Mouse (Mus musculus): ENCODE results near the gene Ankfn1. TPM values are rescaled to one million over a fixed set of nuclear protein-coding genes. Genes with fewer than 3 reads are reported as not detected.

Gene Ankfn1
- total RNA-seq, 1 experiment from 2014 or later: not detected

- ATAC-seq (ENCODE audit: extremely low read depth, insufficient number of reproducible peaks, low FRiP score, poor library complexity, severe bottlenecking): no peak
These were observed 270.7 kb downstream of the Ankfn1 start for GRCm38 (mm10) chr11:89506595-89507245.

DNA sequence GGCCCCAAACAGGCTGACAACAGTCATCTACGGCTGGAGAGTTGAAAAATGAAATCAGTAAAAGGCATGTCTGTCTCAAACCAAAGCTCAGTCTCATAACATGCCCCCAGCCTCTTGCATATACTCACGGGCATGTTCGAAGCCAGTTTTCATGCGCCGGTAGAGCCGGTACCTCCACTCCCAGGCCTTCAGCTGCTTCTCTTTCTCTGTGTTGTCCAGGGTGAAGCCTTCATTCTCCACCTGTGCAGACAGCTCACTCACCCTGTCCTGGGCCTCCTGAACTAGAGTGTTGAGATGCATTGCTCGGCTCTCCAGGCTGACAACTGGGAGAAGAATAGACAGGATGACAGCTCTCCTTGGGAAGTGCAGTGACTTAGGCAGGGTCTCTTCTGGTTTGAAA lies 272.4 kb downstream of the Ankfn1 start:
- no peak for ATAC-seq (ENCODE audit: extremely low read depth, insufficient number of reproducible peaks, low FRiP score, poor library complexity, severe bottlenecking)

DNA sequence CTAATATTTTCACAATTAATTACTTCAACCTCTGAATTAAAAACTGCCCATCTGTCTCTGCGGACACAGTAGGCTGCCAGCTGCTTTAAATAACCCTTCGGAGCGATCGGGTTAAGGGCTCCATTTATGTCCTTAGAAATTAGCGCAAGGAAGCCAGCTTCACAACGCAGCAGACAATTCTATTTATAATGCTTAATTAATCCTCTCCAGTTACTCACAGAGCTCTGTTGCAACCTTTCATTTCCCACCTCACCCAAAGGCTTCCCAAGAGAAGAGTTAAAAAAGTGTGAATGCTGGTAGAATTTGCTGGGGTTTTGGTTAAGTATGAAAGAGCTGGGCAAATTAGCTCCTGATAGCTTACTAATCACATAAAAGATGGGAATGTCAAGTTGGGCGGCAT lies 275.7 kb downstream of the Ankfn1 start:
- ATAC-seq (ENCODE audit: extremely low read depth, insufficient number of reproducible peaks, low FRiP score, poor library complexity, severe bottlenecking): no peak

DNA sequence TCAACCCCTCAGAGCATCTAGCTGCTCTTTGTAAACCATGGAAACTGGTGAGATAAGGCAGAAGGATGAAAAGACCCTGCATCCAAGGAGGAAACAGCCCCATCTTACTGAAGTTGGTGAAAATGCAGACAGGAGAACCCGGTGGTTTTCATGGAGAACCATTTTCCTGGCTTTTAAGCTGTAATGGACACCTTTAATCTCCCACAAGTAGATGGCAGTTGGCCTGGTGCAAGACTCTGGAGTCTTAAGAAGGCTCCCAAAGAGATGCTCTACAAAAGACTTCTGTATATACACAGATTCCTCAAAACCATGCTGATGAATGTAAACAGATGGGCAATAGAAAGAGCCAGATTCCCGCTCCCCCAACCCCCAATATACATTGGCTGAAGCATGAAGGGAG lies 276.5 kb downstream of the Ankfn1 start:
- ATAC-seq (ENCODE audit: extremely low read depth, insufficient number of reproducible peaks, low FRiP score, poor library complexity, severe bottlenecking): no peak

GRCm38 (mm10) chr11:89481084-89481483 lies 296.4 kb downstream of the Ankfn1 start:
- no peak for ATAC-seq (ENCODE audit: extremely low read depth, insufficient number of reproducible peaks, low FRiP score, poor library complexity, severe bottlenecking)

DNA sequence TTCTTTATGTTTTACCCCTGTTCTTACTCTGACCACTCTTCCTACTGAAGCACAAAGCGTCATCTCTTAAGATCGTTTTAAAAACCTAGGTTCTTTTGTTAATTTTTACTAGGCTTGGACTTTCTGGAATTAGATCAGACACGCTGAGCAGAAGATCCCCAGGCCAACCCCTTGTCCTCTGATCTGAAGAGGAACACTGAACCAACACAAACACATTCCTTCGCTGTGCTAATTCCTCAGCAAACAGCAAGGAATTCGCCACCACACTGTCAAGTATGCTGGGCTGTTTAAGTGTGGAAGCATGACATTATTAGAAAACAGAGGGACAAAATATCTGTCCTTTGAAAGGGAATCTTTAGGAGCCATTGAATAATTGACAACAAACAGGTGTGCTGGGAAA lies 300.5 kb downstream of the Ankfn1 start:
- ATAC-seq (ENCODE audit: extremely low read depth, insufficient number of reproducible peaks, low FRiP score, poor library complexity, severe bottlenecking): no peak

DNA sequence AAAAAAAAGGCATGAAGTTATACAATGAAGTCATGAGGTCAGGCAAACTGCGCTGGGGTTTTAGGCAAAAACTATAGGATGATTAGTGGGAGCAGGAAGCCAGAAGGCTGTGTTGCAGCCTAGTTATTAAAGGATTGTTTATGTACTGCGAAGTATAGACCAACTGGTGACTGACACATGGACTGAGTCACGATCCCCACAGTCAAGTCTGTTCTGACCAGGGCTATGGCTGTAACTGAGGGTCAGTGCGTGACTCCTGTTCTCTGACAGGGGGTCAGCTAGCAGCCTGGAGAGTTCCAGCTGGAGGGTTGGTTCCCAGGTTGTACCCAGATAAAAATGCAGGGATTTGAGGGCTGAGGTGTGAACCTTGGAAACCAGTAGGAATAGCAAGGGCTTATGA lies 301.4 kb downstream of the Ankfn1 start:
- ATAC-seq (ENCODE audit: extremely low read depth, insufficient number of reproducible peaks, low FRiP score, poor library complexity, severe bottlenecking): no peak

DNA sequence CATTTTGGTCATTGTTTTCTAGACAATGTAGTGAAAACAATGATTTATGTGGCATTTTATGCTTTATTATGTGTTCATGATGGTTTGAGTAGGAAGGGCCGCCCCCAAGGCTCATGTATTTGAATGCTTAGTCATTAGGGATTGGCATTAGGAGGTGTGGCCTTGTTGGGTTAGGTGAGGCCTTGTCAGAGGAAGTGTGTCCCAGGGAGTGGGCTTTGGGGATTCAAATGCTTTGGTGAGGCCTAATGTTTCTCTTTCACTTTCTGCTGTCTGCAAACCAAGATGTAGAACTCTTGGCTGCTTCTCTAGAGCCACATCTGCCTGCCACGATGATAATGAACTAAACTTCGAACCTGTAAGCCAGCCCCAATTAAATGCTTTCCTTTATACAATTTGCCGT lies 304.6 kb downstream of the Ankfn1 start:
- ATAC-seq (ENCODE audit: extremely low read depth, insufficient number of reproducible peaks, low FRiP score, poor library complexity, severe bottlenecking): no peak

GRCm38 (mm10) chr11:89465381-89465780 lies 312.1 kb downstream of the Ankfn1 start:
- ATAC-seq (ENCODE audit: extremely low read depth, insufficient number of reproducible peaks, low FRiP score, poor library complexity, severe bottlenecking): no peak

DNA sequence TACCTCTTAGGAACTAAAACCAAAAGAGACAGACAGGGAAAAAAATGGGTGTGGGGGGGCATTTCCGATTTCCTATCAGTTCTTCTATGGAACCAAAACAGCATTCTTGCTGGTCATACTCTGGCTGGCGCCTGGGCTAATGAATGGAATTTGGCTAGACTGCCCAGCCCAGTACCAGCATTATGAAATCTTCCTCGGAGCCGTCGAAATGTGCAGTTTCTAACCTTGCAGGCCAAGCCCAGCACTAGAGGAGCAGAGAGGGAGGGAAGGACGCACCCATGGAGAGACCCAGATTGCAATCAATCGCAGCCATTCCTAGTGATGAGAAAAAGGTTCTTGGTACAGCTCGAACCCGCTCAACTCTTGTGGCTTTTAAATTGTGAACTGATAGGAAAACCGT lies 315.2 kb downstream of the Ankfn1 start:
- no peak for ATAC-seq (ENCODE audit: extremely low read depth, insufficient number of reproducible peaks, low FRiP score, poor library complexity, severe bottlenecking)

DNA sequence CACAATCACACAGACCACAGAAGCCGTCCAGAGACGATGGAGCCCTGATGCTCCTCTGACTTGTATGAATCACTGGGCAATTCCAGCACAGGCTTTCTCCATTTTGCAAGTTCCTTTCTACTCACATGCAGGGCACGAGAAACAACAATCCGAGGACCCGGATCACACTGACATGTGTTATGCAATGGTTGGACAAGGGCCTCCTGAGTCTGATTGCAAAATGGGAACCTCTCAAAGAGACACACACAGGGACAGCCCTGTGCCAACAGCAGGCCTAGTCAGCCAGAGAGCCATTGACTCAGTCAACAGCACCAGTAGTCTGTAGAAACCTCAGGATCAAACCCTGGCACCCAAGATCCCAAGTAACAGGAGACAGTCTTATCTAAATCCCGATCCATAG lies 318.0 kb downstream of the Ankfn1 start:
- no peak for ATAC-seq (ENCODE audit: extremely low read depth, insufficient number of reproducible peaks, low FRiP score, poor library complexity, severe bottlenecking)

DNA sequence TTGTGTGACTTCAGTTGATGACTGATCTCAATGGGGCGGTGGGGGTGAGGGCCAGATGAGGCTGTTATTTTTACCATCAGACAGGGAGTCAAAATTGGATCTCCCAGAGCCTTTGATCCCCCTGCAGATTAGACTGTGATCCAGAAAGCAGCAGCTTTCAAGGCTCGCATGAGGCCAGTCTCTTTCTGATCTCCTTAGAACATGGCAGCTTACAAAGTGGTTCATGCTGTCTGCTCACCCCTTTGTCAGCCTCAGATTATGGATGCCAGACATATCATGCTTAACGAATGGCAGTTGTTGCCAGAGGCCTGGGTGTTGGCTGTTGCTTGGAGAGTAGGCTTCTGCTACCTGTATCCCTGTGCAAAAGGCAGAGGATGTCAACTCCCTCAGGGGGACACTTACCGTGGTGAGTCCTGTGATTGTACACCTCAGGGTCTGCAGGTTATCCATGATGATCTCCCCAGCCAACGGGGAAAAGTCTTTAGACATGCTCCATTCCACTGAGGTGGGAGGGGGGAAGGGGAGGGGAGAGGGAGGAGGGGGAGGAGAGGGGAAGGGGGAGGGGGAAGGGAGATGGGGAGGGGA lies 321.7 kb downstream of the Ankfn1 start:
- ATAC-seq (ENCODE audit: extremely low read depth, insufficient number of reproducible peaks, low FRiP score, poor library complexity, severe bottlenecking): no peak

DNA sequence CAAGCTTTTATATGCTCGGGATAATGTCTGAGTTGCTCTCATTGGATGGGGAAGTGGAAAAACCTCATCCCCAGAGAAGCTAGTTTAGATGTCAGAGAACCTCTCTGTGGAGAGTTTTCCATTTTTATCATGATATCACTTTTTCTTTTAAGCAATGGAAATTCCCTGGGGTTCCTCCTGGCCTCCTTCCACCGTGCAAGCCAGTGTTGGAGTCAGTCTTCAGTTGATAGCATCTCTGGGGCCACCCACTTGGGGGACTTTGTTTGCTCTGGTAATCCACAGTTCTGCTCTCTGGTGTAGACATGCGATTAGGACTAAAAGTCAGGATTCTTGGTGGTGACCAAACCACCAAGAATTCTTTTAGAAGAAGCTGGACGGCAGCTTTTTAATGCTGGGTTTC lies 322.8 kb downstream of the Ankfn1 start:
- ATAC-seq (ENCODE audit: extremely low read depth, insufficient number of reproducible peaks, low FRiP score, poor library complexity, severe bottlenecking): no peak

DNA sequence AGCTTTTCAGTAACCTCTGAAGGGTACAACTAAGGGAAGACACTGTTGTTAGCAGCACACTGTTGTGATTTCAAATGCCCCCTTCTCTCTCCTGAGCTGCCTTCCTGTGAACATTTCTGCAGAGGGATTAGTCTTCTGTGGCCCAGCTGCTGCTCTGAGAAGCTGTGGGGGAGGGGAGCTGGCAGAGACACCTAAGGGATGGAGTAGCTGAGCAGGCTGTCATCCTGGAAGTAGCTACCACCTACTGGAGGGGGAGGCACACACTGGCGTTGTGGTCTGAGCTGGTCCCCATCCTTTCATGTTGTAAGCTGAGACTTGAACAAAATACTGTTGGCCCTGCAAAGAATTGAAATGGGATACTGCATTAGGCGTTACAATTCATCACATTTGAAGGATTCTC lies 324.6 kb downstream of the Ankfn1 start:
- ATAC-seq (ENCODE audit: extremely low read depth, insufficient number of reproducible peaks, low FRiP score, poor library complexity, severe bottlenecking): no peak

DNA sequence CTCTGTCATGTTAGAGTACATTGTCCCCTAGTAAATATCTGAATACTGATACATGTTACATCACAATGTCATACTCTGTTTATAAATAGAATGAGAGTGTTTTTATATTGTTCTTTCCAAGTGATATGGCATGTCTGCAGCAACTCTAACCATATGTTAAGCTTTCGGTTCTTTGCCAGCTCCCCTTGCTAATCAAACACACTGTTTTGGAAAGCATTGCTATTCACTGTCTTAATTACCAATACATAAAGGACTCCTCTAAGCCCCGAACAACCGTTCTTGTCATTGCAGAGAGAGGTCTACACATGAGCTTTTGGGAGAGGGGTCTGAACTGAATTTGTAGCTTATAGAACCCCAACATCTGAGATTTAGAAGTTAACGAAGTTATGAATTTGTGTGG lies 327.0 kb downstream of the Ankfn1 start:
- ATAC-seq (ENCODE audit: extremely low read depth, insufficient number of reproducible peaks, low FRiP score, poor library complexity, severe bottlenecking): no peak

DNA sequence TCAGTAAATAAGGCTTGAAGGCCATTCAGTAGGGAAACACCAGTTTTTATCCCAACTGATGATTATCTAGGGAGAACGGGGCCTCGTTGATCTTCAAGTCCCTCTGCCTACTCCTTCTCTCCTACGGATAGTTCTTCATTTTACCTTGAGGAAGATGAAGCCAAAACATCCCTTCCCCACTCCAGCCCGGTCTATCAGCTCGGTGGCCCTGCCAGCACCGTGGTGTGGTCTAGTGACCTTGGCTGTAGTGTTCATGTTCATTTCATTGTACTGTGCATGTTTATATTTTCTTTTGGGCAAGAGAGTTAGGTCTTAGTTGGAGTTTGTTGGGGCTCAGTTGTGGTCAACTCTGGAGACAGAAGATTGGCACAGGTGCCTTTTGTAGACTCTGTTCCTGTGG lies 328.5 kb downstream of the Ankfn1 start:
- ATAC-seq (ENCODE audit: extremely low read depth, insufficient number of reproducible peaks, low FRiP score, poor library complexity, severe bottlenecking): no peak

DNA sequence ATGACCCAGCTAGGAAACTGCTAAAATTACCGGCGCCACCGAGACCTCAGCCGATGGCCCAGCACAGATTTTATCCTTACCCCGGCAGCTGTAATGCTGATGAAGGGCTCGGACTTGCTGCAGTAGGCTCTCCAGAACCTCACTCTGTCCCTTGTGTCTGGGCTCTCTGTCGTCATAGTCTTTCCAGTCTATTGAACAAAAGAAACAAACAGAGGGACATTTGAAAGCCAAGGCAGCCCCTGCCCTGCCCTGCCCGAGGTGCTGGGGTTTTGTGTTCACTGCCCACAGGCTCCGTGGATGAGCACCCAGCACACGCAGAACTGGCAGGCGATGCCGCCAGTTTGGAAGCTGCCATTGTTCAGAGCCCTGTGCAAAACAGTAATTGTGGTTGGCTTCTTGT lies 330.0 kb downstream of the Ankfn1 start:
- ATAC-seq (ENCODE audit: extremely low read depth, insufficient number of reproducible peaks, low FRiP score, poor library complexity, severe bottlenecking): no peak

DNA sequence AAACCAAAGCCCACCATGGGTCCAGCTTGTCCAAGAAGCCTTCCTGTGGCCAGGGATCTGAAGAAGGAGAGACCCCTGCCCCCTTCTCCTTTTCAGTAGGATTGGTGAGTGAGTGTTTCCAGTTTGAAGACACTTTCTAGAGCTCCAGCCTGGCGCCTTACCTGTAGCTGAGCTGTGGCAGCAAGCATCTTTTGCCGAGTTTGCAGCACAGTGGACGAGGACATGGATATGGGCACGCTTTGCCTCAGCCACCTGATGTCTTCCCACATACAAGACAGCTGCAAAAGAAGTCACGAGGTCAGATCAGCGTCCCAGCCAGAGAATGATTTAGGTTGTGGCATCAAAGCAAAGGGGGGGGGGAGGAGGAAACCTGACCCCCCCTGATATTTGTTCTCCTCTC lies 336.9 kb downstream of the Ankfn1 start:
- ATAC-seq (ENCODE audit: extremely low read depth, insufficient number of reproducible peaks, low FRiP score, poor library complexity, severe bottlenecking): no peak

GRCm38 (mm10) chr11:89424358-89424757 lies 353.1 kb downstream of the Ankfn1 start:
- ATAC-seq (ENCODE audit: extremely low read depth, insufficient number of reproducible peaks, low FRiP score, poor library complexity, severe bottlenecking): no peak

- ATAC-seq (ENCODE audit: extremely low read depth, insufficient number of reproducible peaks, low FRiP score, poor library complexity, severe bottlenecking): no peak
These were observed 354.8 kb downstream of the Ankfn1 start for GRCm38 (mm10) chr11:89422637-89423036.

- ATAC-seq (ENCODE audit: extremely low read depth, insufficient number of reproducible peaks, low FRiP score, poor library complexity, severe bottlenecking): no peak
These were observed 356.6 kb downstream of the Ankfn1 start for GRCm38 (mm10) chr11:89420767-89421438.

All from neutrophil, adult 5-6 weeks (primary cell).